Mouse (Mus musculus) WW6 (cell line): ENCODE data around the gene Tent5d.
A peak's percentile ranks its signal among the peaks of the same experiment; 100 is the strongest.

Experiments
- DNase-seq: peaks from one replicate; pipeline ENCODE4 v3.0.0-alpha.2; 2013; ENCODE audit warnings: low read depth, low spot score

The Tent5d gene

DNA sequence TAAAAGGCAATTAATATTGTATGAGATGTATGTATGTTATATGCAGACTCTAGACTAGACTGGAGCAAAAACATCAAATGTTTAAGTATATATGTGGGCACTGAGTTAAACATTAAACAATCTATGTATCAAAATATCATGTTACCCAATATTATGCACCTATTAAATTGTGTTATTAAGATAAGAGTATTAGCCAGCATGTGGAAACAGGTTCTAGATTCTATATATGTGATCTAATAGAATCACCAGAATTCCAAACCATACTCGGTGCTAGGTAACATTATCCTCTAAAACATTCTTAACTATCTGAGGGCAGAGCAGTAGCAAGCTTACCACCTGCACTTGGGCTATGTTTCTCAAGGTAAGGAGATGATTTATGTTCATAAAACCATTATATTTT, at the start of gene Tent5d:
Gene Tent5d (plus strand): TSS at position 301 of the 400 bp plus-strand sequence.
- no peak for DNase-seq

DNA sequence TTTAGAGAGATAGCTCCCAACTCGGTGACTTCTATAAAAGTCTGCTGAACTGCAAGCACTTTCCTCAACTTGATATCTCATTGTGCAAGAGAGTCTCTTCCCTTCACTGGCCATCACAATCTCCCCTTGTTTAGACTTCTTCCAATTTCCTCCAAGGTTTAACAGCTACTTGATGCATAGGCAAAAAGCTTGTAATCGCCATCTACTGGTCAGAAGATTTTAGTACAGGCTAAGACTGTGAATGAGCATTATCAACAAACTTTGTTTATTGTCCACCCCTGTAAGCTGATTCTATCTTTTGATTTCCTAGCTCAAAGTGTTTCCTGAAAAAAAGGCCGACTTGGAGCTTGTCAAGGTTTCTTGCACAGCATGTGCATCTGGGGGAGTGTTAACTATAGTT, 24.5 kb upstream of the Tent5d start:
- no peak for DNase-seq

DNA sequence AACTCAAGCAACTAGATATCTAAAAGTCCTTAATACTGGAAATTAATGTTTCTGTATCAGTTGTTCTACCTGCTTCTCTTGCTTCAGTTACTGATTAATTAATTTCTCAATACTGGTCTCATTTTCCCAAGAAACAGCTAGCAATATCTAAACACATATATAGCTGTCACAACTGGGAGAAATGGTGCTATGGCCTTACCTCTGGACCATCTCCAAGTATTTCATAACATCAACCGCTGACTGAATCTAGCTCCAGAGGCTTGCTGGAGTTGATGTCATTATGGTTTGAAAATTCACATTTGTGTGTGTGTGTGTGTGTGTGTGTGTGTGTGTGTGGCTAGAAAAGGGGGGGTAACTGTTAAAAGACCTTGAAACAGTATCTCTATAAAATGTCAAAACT, 2.3 kb upstream of the Tent5d start:
- no peak for DNase-seq

DNA sequence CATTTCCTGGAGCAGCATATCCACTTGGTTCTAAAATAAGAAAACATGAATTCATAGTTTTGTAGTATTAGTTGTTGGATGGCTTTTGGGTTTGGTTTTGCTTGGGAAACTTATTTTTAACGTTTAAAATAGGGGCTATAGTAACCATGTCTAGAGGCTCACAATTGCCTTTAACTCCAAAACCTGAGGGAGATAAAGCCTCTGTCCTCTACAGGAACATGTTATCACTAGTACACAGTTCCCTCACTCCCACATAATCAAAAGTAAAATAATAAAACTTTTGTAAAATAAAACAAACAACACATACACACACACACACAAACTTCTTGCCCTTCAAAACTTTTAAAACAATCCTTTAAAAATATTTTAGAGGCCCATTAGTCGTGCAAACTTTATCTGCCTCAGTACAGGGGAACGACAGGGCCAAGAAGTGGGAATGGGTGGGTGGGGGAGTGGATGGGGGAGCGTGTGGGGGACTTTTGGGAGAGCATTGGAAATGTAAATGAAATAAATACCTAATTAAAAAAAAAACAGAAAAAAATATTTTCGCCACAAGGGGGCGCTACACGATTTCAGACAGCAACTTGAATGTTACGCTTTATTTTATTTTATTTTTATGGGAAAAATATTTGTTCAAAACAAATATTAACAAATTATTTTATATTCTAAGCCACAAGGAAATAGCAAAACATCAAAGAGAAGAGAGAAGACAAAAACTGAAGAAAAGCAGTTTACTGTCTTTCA, 1.5 kb upstream of the Tent5d start:
- DNase-seq, result no peak

DNA sequence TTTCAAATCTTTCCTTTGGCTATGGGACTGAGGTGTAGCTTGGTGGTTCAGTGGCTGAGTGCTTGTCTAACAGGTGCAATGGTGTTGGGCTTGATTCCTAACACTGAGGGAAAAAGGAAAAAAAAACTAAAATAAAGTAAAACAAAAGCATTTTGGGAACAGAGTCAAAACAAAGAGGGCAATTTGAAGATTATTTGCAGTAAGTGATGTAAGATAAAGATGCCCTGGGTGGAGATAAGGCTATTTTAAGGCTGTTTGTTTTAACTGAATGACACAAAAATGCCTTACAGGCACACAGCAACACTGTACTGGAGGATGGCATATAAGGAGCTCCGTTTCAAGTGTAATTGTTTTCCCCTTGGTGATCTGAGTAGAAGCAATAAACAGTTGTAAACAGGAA, 3.4 kb downstream of the Tent5d start:
- no peak for DNase-seq

DNA sequence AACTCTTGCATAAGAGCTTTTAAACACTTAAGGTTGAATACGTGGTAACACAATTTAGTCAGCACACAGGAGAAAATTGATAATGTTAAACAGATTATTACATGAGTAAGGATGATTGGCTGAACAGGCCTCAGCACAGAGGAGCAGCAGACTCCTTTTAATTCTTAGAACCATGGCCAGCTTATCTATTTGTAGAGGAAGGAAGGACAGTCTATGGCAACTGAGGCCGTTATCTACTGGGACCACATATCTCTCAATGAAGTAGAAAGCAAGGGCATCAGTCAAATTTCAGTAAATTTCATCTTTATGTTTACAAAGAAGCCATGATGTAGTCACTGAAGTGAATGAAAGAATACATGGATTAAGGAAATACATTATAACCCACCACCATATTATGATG, 4.5 kb downstream of the Tent5d start:
- no peak for DNase-seq

DNA sequence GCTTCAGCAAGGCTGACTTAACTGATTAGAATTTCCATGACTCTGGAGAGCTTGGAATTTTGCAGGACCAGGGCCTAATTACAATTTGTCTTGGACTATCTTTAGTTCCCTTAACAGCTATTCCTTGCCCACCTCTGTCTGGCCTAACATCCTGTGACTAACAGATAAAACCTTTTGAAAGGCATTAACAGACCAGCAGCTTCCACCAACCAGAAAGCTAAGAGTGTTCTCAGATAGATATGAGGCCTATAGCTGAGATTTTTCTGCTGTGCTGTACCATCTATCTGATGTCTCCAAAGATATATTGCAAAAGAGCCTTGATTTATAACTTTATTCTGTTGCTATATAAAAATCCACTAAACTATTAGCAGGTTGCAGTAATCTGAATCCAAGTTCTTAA, 19.7 kb downstream of the Tent5d start:
- no peak for DNase-seq

DNA sequence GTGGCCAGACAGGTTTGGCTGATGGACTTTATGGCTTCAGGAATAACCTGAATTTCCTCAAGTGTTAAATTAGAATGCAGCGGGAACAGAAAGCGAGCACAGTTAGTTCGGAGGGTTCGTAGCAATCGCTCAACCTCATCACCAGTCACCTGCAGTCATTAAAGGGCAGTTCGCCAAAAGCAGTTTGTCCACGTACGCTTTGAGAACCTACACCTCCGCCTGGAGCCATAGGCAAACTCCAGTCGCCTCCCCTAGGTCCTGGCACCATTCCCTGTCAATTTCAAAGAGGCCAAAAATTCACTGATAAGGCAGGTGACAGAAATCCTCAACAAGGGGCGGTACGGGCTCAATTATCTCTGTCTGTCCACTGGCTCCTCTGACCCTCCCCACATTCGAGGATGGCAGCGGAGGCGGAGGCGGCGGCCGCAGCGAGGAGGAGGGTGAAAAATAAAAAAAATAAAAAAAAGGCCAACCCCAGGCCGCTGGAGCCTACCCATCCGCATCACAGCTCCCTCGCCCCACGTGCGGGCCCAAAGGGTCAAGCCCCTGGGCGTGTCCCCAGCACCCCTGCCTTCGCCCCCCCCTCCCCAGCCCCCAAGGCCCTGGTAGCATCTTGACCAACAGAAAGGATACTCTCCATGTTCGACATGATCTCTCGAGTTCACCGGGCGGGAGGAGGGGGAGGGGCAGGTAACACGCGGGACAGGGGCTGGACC, 23.3 kb downstream of the Tent5d start:
- DNase-seq, result no peak

DNA sequence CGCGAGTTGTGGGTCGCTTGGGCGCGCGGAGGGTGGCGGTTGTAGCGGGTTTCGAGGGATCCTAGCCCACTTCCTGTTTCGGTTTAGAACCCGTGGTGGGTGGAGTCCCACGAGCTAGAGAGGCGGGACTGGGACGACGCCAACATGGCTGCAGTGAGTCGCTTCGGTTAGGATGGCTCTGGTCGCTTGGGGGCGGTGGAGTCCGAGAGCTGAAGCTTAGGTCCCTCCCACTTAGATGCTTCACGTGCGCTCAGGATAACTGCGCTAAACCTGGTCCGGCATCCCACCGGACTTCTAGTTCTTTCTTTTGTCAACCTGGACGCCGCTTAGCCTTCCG, 23.8 kb downstream of the Tent5d start, which contains the start of gene 2610002M06Rik:
Gene 2610002M06Rik (minus strand): TSS at position 117 of the 337 bp plus-strand sequence.
- DNase-seq, result peak; percentile 31

DNA sequence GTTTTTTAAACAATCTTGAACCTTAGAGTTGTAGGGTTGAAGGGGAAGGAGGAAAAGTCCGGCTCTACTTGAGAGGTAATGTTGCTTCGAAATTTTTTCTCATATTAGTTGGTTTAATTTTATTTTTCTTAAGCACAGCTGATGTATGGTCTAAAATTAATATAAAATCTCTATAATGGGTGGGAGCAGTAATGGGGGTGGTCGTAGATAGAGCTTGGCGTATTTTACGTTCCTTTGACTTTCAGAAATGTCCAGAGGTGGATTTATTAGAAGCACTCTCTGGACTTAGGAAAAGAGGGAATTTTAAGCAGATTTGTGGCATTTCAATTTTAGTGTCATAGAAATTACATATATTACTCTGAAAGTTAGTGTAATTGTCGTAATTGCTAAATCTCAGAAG, 24.3 kb downstream of the Tent5d start:
- DNase-seq, result no peak

DNA sequence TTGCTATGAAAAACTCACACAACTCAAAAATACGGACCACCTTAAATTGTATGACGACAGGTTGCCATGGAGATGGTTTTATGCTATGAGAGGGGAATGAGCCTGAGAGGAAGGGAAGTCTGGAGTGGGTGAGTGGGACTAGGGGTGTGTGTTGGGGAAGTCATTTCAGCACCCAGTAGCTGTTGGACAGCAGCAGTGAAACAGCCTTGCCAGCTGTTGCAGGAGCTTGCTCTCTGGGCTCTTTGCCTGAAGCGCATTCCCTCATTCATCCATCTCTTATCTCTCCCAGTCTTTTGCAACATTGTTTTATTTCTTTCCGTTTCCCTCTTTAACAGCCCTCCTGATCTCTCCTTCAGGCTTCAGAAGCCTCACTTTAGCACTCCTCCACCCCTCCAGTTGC, 65.8 kb downstream of the Tent5d start:
- DNase-seq, result no peak
